Mouse (Mus musculus) embryonic fibroblast, embryonic 13.5 days (primary cell): ENCODE data around the gene Rapgef2.

Source experiments
- CTCF ChIP-seq: IDR thresholded peaks from 2 replicates; pipeline ENCODE4 v1.5.1; 2011; ENCODE audit warnings: mild to moderate bottlenecking, control low read depth, low read length, moderate library complexity, borderline replicate concordance; ENCODE audit not compliant: insufficient read depth
- POLR2A ChIP-seq: IDR thresholded peaks from 2 replicates; pipeline ENCODE4 v1.6.1; 2011; ENCODE audit warnings: low read depth, mild to moderate bottlenecking, control low read depth, low read length, moderate library complexity

GRCm38 (mm10) chr3:79239066-79239462 lies 47.3 kb downstream of the Rapgef2 start:
- no peak for TF ChIP-seq CTCF
- TF ChIP-seq POLR2A = no peak
